Mouse (Mus musculus) small intestine, adult 2 months (tissue): ENCODE data around the gene Acly.

Experiments used
- CTCF ChIP-seq: fragments of 200-500 bp; IDR thresholded peaks from 2 replicates; pipeline ENCODE4 v1.5.1; 2012; ENCODE audit warnings: low read depth, mild to moderate bottlenecking, control low read depth, inconsistent platforms, low read length, moderate library complexity, mixed read lengths; ENCODE audit not compliant: insufficient replicate concordance, insufficient read length; ENCODE audit errors: extremely low read depth
- POLR2A ChIP-seq: fragments of 200-500 bp; IDR thresholded peaks from 2 replicates; pipeline ENCODE4 v1.6.1; 2012; ENCODE audit warnings: low read depth, mild to moderate bottlenecking, control low read depth, inconsistent platforms, low read length, moderate library complexity

GRCm38 (mm10) chr11:100428612-100429199 lies 99.1 kb downstream of the Acly start:
- TF ChIP-seq POLR2A (no peak), CTCF (no peak)
